ENCODE assay signal across 10 mouse cellular contexts in the genomic region with DNA sequence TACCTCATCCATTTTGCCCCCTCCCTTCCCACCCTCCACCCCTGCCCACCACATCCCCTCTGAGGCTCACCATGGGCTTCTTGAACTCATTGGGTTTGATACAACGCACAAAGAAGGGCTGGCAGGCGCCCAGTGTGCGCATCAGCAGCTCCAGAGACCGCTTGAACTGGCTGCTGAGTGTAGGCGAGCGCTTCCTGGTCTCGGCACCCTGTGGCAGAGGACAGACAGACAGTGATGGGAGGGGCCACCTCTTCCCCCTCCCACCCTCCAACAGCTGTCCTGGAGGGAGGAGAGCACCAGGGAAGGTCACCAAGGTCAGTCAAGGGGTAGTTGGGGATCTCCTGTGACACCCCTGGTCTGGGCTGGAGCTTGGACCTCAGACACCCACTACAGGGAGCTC. TPM values are rescaled to one million over a fixed set of nuclear protein-coding genes. Genes with fewer than 3 reads are reported as not detected.
DNase-seq lines count a peak whose midpoint lies in the region; ATAC-seq and TF ChIP-seq lines count a peak whose summit lies in the region.
"Had no signal": no experiment of that assay in that cellular context is flagged by ENCODE, and none has a peak within 500 bp of the region (broad histone marks: within the 10 kb centered on the region; RNA-seq: fewer than 3 reads in every experiment).

No protein-coding gene starts in this region.

- H3K4me2 ChIP-seq in heart, embryonic 11.5 days, result no peak overlapping the region
- peak overlapping the region; percentile 38 for H3K4me2 ChIP-seq in heart, embryonic 16.5 days (ENCODE audit: low read depth, low read length)
- H3K4me2 ChIP-seq in neural tube, embryonic 15.5 days, result no peak overlapping the region
- H3K4me2 ChIP-seq: midbrain, embryonic 12.5 days had no signal

- H3K36me3 ChIP-seq in heart, embryonic 11.5 days (ENCODE audit: control insufficient read depth, insufficient read depth, low read length), result no peaks in the 10 kb centered on the region
- H3K36me3 ChIP-seq in MEL (ENCODE audit: control insufficient read depth in 1 of 2, insufficient read depth in 2 of 2, low read length in 2 of 2), result no peaks in the 10 kb centered on the region
- H3K36me3 ChIP-seq in heart, embryonic 16.5 days (ENCODE audit: control insufficient read depth, insufficient read depth), result no peaks in the 10 kb centered on the region
- H3K36me3 ChIP-seq in neural tube, embryonic 15.5 days, result peaks cover 1% of the 10 kb centered on the region; the same call in 1 of the 2 replicates

- TF ChIP-seq EP300 in MEL (IDR thresholded peaks at IDR 0.05; ENCODE audit: low read depth in 1 of 2, low read length in 2 of 2), result no peak

- TF ChIP-seq POLR2A in MEL (IDR thresholded peaks at IDR 0.05; ENCODE audit: control insufficient read depth in 1 of 2, insufficient read depth in 1 of 2, low read depth in 1 of 2, low read length in 2 of 2, poor library complexity in 1 of 2), result no peak

- no peaks in the 10 kb centered on the region for H3K9me3 ChIP-seq in heart, embryonic 11.5 days (replicated peaks; ENCODE audit: control insufficient read depth, low read length)
- H3K9me3 ChIP-seq in MEL (replicated peaks; ENCODE audit: insufficient read depth, low read length), result no peaks in the 10 kb centered on the region
- no peaks in the 10 kb centered on the region for H3K9me3 ChIP-seq in heart, embryonic 16.5 days (replicated peaks; ENCODE audit: control insufficient read depth, low read length)
- no peaks in the 10 kb centered on the region for H3K9me3 ChIP-seq in neural tube, embryonic 15.5 days (replicated peaks)
- H3K9me3 ChIP-seq: midbrain, embryonic 12.5 days had no signal

- WGBS in heart, embryonic 11.5 days (ENCODE audit: insufficient replicate concordance), result 65% methylated on average over 7 of the region's 7 CpGs
- 48% methylated on average over 7 of the region's 7 CpGs for WGBS in heart, embryonic 16.5 days
- WGBS in neural tube, embryonic 15.5 days, result 74% methylated on average over 7 of the region's 7 CpGs

- no peaks in the 10 kb centered on the region for H3K27me3 ChIP-seq in heart, embryonic 11.5 days (ENCODE audit: control insufficient read depth, insufficient read depth, low read length)
- H3K27me3 ChIP-seq in MEL (ENCODE audit: control insufficient read depth in 1 of 2, insufficient read depth in 2 of 2, low read length in 2 of 2), result no peaks in the 10 kb centered on the region; a peak in 1 of 4 replicates
- no peaks in the 10 kb centered on the region for H3K27me3 ChIP-seq in heart, embryonic 16.5 days (ENCODE audit: control insufficient read depth, insufficient read depth, low read length)
- H3K27me3 ChIP-seq in neural tube, embryonic 15.5 days (replicated peaks), result no peaks in the 10 kb centered on the region
- H3K27me3 ChIP-seq: midbrain, embryonic 12.5 days had no signal

- H3K4me3 ChIP-seq in heart, embryonic 11.5 days (ENCODE audit: low read depth, low read length), result no peak overlapping the region
- H3K4me3 ChIP-seq in MEL (ENCODE audit: control insufficient read depth in 1 of 2, insufficient read depth in 1 of 2, low read depth in 2 of 2, low read length in 2 of 2), result peak overlapping the region; percentile 24 to 32; a peak in 2 of 4 replicates
- peak overlapping the region; percentile 14; the same call in 1 of the 2 replicates for H3K4me3 ChIP-seq in heart, embryonic 16.5 days (ENCODE audit: low read length)
- no peak overlapping the region for H3K4me3 ChIP-seq in neural tube, embryonic 15.5 days (replicated peaks)
- H3K4me3 ChIP-seq: midbrain, embryonic 12.5 days had no signal

- H3K4me1 ChIP-seq in heart, embryonic 11.5 days (ENCODE audit: control insufficient read depth, insufficient read depth, low read length), result peaks cover 14% of the 10 kb centered on the region
- peaks cover 0 to 3% of the 10 kb centered on the region in 2 experiments; a peak in 1 of 4 replicates for H3K4me1 ChIP-seq in MEL (ENCODE audit: control insufficient read depth in 1 of 2, insufficient read depth in 2 of 2, low read length in 2 of 2)
- H3K4me1 ChIP-seq in heart, embryonic 16.5 days (ENCODE audit: control insufficient read depth, insufficient read depth, low read length), result peaks cover 16% of the 10 kb centered on the region
- peaks cover 8% of the 10 kb centered on the region; the same call in 1 of the 2 replicates for H3K4me1 ChIP-seq in neural tube, embryonic 15.5 days

- no peak; the same call in 1 of the 2 replicates for ATAC-seq in heart, embryonic 11.5 days (replicated peaks; ENCODE audit: insufficient number of reproducible peaks, low FRiP score, low TSS enrichment)
- no peak for ATAC-seq in heart, embryonic 16.5 days (replicated peaks; ENCODE audit: extremely low read depth, insufficient read depth, low FRiP score)
- ATAC-seq in neural tube, embryonic 15.5 days (ENCODE audit: low FRiP score), result no peak

- no peaks in the 10 kb centered on the region for H3K79me2 ChIP-seq in MEL (ENCODE audit: control insufficient read depth, insufficient read depth, low read length, poor library complexity)

- H3K27ac ChIP-seq in heart, embryonic 11.5 days (ENCODE audit: low read depth, low read length), result peak overlapping the region; percentile 36; the same call in 1 of the 2 replicates
- H3K27ac ChIP-seq in MEL (ENCODE audit: control insufficient read depth, low read depth, low read length), result no peak overlapping the region
- H3K27ac ChIP-seq in heart, embryonic 16.5 days (ENCODE audit: low read length), result peak overlapping the region; percentile 18; the same call in 1 of the 2 replicates
- no peak overlapping the region for H3K27ac ChIP-seq in neural tube, embryonic 15.5 days (replicated peaks)
- H3K27ac ChIP-seq: midbrain, embryonic 12.5 days had no signal

- TF ChIP-seq RAD21 in MEL (IDR thresholded peaks at IDR 0.05; ENCODE audit: low read depth, low read length), result no peak

- no peak overlapping the region for H3K9ac ChIP-seq in heart, embryonic 11.5 days (ENCODE audit: low read depth, low read length)
- H3K9ac ChIP-seq in MEL (ENCODE audit: control insufficient read depth, low read depth, low read length, poor library complexity, severe bottlenecking), result no peak overlapping the region
- no peak overlapping the region; the same call in 1 of the 2 replicates for H3K9ac ChIP-seq in heart, embryonic 16.5 days (ENCODE audit: low read length)
- no peak overlapping the region for H3K9ac ChIP-seq in neural tube, embryonic 15.5 days (replicated peaks)
- H3K9ac ChIP-seq: midbrain, embryonic 12.5 days had no signal

- DNase-seq in heart, adult 9 months (ENCODE audit: low spot score in 2 of 2), result no peak
- peak; percentile 16 for DNase-seq in MEL (ENCODE audit: low read depth, low spot score)
- DNase-seq in lung, postnatal 10 days, result peak; percentile 34
- DNase-seq in yolk sac, embryonic 10.5 days (ENCODE audit: low spot score), result no peak
- DNase-seq in embryo, embryonic 11 days, result no peak
- DNase-seq: cerebellum, adult 11-12 months had no signal

- no peak for TF ChIP-seq CTCF in MEL (IDR thresholded peaks at IDR 0.05 in 2 of 3, conservative IDR thresholded peaks at IDR 0.05 in 1 of 3; ENCODE audit: control insufficient read depth in 1 of 3, insufficient read depth in 1 of 3, low read depth in 2 of 3, low read length in 3 of 3, poor library complexity in 1 of 3, severe bottlenecking in 1 of 3)

TF ChIP-seq in MEL, 35 proteins besides CTCF, POLR2A, EP300 and RAD21:
- TF ChIP-seq MAFK (IDR thresholded peaks at IDR 0.05; ENCODE audit: borderline replicate concordance, low read depth, low read length), result no peak
- no peak for TF ChIP-seq E2F4 (IDR thresholded peaks at IDR 0.05; ENCODE audit: borderline replicate concordance, low read depth, low read length)
- TF ChIP-seq ELF1 (IDR thresholded peaks at IDR 0.05; ENCODE audit: low read depth, low read length), result peak; percentile 30; the same call in 1 of the 2 replicates

RNA-seq across cellular contexts. Expression of gene Myo7a, which starts 34.0 kb away (rescaled TPM):
- 8.4 and 11.9 TPM in 2 replicates for polyA plus RNA-seq in heart, embryonic 11.5 days (2014; fragmentation: Nextera tagmentation; extraction: Ambion mirVana)
- total RNA-seq in MEL (2012; rRNA removed), result 1.3 and 1.4 TPM in 2 replicates
- 1 to 10 TPM in 1 of 2 experiments, not detected in 1; 7.5 TPM for polyA plus RNA-seq in MEL (2012; ENCODE audit: insufficient read depth in 1 of 2, insufficient read length in 2 of 2, low read depth in 1 of 2, low replicate concordance in 2 of 2, missing spikeins in 1 of 2)
- polyA plus RNA-seq in heart, embryonic 16.5 days (2015; fragmentation: Nextera tagmentation; extraction: Ambion mirVana), result 4.8 and 6.5 TPM in 2 replicates
- 14.4 and 16.0 TPM in 2 replicates for polyA plus RNA-seq in neural tube, embryonic 15.5 days (2015; fragmentation: Nextera tagmentation; extraction: Ambion mirVana)

RNA-seq across cellular contexts. Expression of gene Omp, which starts 60.0 kb away (rescaled TPM):
- 0.37 and 0.47 TPM in 2 replicates for polyA plus RNA-seq in heart, embryonic 11.5 days (2014; fragmentation: Nextera tagmentation; extraction: Ambion mirVana)
- total RNA-seq in MEL (2012; rRNA removed), result 0.08 TPM in 1 of 2 replicates, not detected in the other
- under 1 TPM in 1 of 2 experiments, not detected in 1; 0.07 TPM for polyA plus RNA-seq in MEL (2012; ENCODE audit: insufficient read depth in 1 of 2, insufficient read length in 2 of 2, low read depth in 1 of 2, low replicate concordance in 2 of 2, missing spikeins in 1 of 2)
- polyA plus RNA-seq in heart, embryonic 16.5 days (2015; fragmentation: Nextera tagmentation; extraction: Ambion mirVana), result 0.17 and 0.26 TPM in 2 replicates
- polyA plus RNA-seq in neural tube, embryonic 15.5 days (2015; fragmentation: Nextera tagmentation; extraction: Ambion mirVana), result 0.81 and 0.91 TPM in 2 replicates
- polyA plus RNA-seq: midbrain, embryonic 12.5 days had no signal

Comparison
In these comparisons a context has a peak if more than half of its experiments do, and no peak if none do; other contexts are left out.
1. H3K4me3 ChIP-seq: peak in MEL (2 of 2) and heart, embryonic 16.5 days (single experiment); none in heart, embryonic 11.5 days (single experiment) and neural tube, embryonic 15.5 days (single experiment).
2. H3K27ac ChIP-seq: peak in heart, embryonic 11.5 days (single experiment) and heart, embryonic 16.5 days (single experiment); none in MEL (single experiment) and neural tube, embryonic 15.5 days (single experiment).
3. DNase-seq: peak in MEL (single experiment) and lung, postnatal 10 days (single experiment); none in heart, adult 9 months (0 of 2), yolk sac, embryonic 10.5 days (single experiment) and embryo, embryonic 11 days (single experiment).